Mouse (Mus musculus): Measurements from ENCODE around the gene Adh6a.

GRCm38 (mm10) chr3:138325466-138325865 is 12.4 kb downstream of the Adh6a start:
- TF ChIP-seq TCF3 (IDR thresholded peaks at IDR 0.05; ENCODE audit: insufficient read length, low read depth) = no peak
- no peak for TF ChIP-seq TCF12 (IDR thresholded peaks at IDR 0.05; ENCODE audit: insufficient read depth, poor library complexity, severe bottlenecking)
- TF ChIP-seq POLR2A (IDR thresholded peaks at IDR 0.05; ENCODE audit: insufficient read length, low read depth) = no peak
- TF ChIP-seq POLR2AphosphoS2 (IDR thresholded peaks at IDR 0.05; ENCODE audit: insufficient read length, low read depth) = no peak
- TF ChIP-seq MAX (IDR thresholded peaks at IDR 0.05; ENCODE audit: low read depth) = no peak
- TF ChIP-seq MYOD1 (IDR thresholded peaks at IDR 0.05; ENCODE audit: control insufficient read depth in 1 of 3, insufficient read length in 2 of 3, low read depth in 2 of 3) = no peak
- TF ChIP-seq E2F4 (IDR thresholded peaks at IDR 0.05; ENCODE audit: insufficient read depth) = no peak
- TF ChIP-seq MYOG (IDR thresholded peaks at IDR 0.05; ENCODE audit: control insufficient read depth in 1 of 3, insufficient read depth in 1 of 3, insufficient read length in 2 of 3, low read depth in 2 of 3) = no peak
- no peak for TF ChIP-seq USF1 (IDR thresholded peaks at IDR 0.05; ENCODE audit: low read depth)
- no peak for TF ChIP-seq CEBPB (IDR thresholded peaks at IDR 0.05; ENCODE audit: insufficient read depth, poor library complexity, severe bottlenecking)
- TF ChIP-seq REST (IDR thresholded peaks at IDR 0.05; ENCODE audit: insufficient read depth, insufficient read length) = no peak
- TF ChIP-seq SRF (IDR thresholded peaks at IDR 0.05; ENCODE audit: control insufficient read depth, insufficient read length, low read depth) = no peak
